In the genomic region with DNA sequence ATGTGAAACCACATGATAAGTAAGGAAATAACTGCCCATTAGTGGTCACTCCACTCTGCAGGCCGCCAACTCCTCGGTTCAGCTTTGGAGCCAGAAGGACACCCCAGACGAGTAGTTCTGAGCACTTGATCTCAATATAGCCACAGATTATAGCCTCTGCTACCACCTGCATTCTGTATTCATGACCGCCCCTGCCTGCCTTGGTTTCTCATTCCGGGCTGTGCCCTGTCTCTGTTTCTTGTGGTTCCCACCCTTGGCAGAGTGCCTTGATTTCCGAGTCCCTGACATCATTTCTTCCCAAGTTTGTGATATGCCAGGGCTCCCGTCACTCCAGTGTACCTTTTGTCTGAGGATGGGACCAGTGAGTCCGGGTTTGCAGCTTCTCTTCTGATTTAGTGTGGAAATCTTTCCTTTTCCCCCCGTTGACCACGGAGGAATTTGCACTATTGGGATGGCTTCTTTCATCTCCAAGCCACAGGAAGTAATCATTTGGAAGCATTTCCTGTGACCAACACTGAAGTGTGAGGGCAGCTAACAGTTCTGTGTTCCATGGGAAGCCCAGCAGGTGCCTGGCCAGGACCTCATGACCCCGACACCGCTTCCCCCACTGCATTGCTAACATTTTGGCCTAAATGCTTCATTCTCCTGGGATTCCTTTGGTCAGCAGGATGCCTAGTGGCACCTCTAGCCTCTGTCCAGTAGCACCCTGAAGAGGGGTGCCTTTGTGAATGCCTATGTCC, we compare ENCODE assay signal across 8 mouse cellular contexts.
DNase-seq lines count a peak whose midpoint lies in the region; ATAC-seq lines count a peak whose summit lies in the region.

No protein-coding gene starts in this region.

- intact Hi-C loops in heart, postnatal 36 days (cut with DNase I): no loop called here

- peaks cover 14% of the 10 kb centered on the region for H3K4me1 ChIP-seq in limb, embryonic 15.5 days
- peaks cover 20% of the 10 kb centered on the region for H3K4me1 ChIP-seq in limb, embryonic 10.5 days
- peaks cover 10% of the 10 kb centered on the region for H3K4me1 ChIP-seq in forebrain, embryonic 12.5 days

- no peak overlapping the region for H3K9ac ChIP-seq in limb, embryonic 15.5 days
- no peak overlapping the region for H3K9ac ChIP-seq in forebrain, embryonic 12.5 days

- WGBS in limb, embryonic 15.5 days: 70% methylated on average over 12 of the region's 12 CpGs
- 86% methylated on average over 12 of the region's 12 CpGs for WGBS in limb, embryonic 10.5 days
- 86% methylated on average over 12 of the region's 12 CpGs for WGBS in forebrain, embryonic 12.5 days

- H3K9me3 ChIP-seq in limb, embryonic 15.5 days: no peaks in the 10 kb centered on the region
- no peaks in the 10 kb centered on the region for H3K9me3 ChIP-seq in limb, embryonic 10.5 days (replicated peaks)
- no peaks in the 10 kb centered on the region for H3K9me3 ChIP-seq in forebrain, embryonic 12.5 days

- peak overlapping the region; percentile 11; the same call in 1 of the 2 replicates for H3K27ac ChIP-seq in limb, embryonic 15.5 days
- H3K27ac ChIP-seq in limb, embryonic 10.5 days: no peak overlapping the region
- peak overlapping the region; percentile 43; the same call in 1 of the 2 replicates for H3K27ac ChIP-seq in forebrain, embryonic 12.5 days

- DNase-seq in heart, adult 11 months: peak; percentile 93
- DNase-seq in heart, postnatal 36 days: no peak
- no peak for DNase-seq in limb, embryonic 10.5 days (ENCODE audit: low spot score)
- peak; percentile 64 for DNase-seq in lung, postnatal 10 days
- no peak for DNase-seq in ovary, postnatal 14 days (ENCODE audit: low spot score)
- DNase-seq in layer of hippocampus, postnatal 36 days: no peak

- no peaks in the 10 kb centered on the region for H3K27me3 ChIP-seq in limb, embryonic 15.5 days
- 0 out of 2 replicates have a peak, but pooled peaks cover 2% of the 10 kb centered on the region for H3K27me3 ChIP-seq in limb, embryonic 10.5 days (ENCODE audit: low read depth, poor library complexity, severe bottlenecking)
- H3K27me3 ChIP-seq in forebrain, embryonic 12.5 days: no peaks in the 10 kb centered on the region

- H3K4me2 ChIP-seq in limb, embryonic 15.5 days: no peak overlapping the region
- no peak overlapping the region for H3K4me2 ChIP-seq in forebrain, embryonic 12.5 days

- no peak for ATAC-seq in limb, embryonic 15.5 days (ENCODE audit: insufficient number of reproducible peaks, low FRiP score, low TSS enrichment, low read depth)
- no peak for ATAC-seq in forebrain, embryonic 12.5 days (ENCODE audit: low FRiP score)

- H3K36me3 ChIP-seq in limb, embryonic 15.5 days: no peaks in the 10 kb centered on the region
- no peaks in the 10 kb centered on the region for H3K36me3 ChIP-seq in limb, embryonic 10.5 days
- H3K36me3 ChIP-seq in forebrain, embryonic 12.5 days (replicated peaks): no peaks in the 10 kb centered on the region

- H3K4me3 ChIP-seq in limb, embryonic 15.5 days: no peak overlapping the region
- no peak overlapping the region for H3K4me3 ChIP-seq in limb, embryonic 10.5 days
- no peak overlapping the region for H3K4me3 ChIP-seq in forebrain, embryonic 12.5 days (replicated peaks)

Comparison
In these comparisons a context has a peak if more than half of its experiments do, and no peak if none do; other contexts are left out.
1. DNase-seq: peak in heart, adult 11 months (single experiment) and lung, postnatal 10 days (single experiment); none in heart, postnatal 36 days (0 of 2), limb, embryonic 10.5 days (single experiment), ovary, postnatal 14 days (single experiment) and layer of hippocampus, postnatal 36 days (0 of 2).